Mouse (Mus musculus): ENCODE results near the gene Mthfs. TPM values are rescaled to one million over a fixed set of nuclear protein-coding genes. Genes with fewer than 3 reads are reported as not detected.
"Not testable (repeated sequence)": the region's sequence is repeated elsewhere in the genome, so short reads cannot be mapped to it uniquely, and the experiment has no call there.

The Mthfs gene
- total RNA-seq, 2 experiments from 2014 or later: 37.5 to 58.7 TPM

- DNase-seq (ENCODE audit: low spot score in 2 of 2): peak in 1 of 2 experiments; percentile 51
- peak; percentile 68 for TF ChIP-seq CTCF (conservative IDR thresholded peaks at IDR 0.05)
- no peak overlapping the region for H3K27ac ChIP-seq
- H3K4me3 ChIP-seq: no peak overlapping the region
These were observed 15.6 kb downstream of the Mthfs start for GRCm38 (mm10) chr9:89226071-89226470.

GRCm38 (mm10) chr9:89228122-89228521 is 17.6 kb downstream of the Mthfs start:
- no peak overlapping the region for H3K27ac ChIP-seq
- no peak for TF ChIP-seq CTCF (conservative IDR thresholded peaks at IDR 0.05)
- no peak for DNase-seq (ENCODE audit: low spot score in 2 of 2)
- H3K4me3 ChIP-seq: no peak overlapping the region

GRCm38 (mm10) chr9:89230897-89231497 is 20.5 kb downstream of the Mthfs start:
- peak; percentile 42 to 75 for DNase-seq (ENCODE audit: low spot score in 2 of 2)
- peak; percentile 70 for TF ChIP-seq CTCF (conservative IDR thresholded peaks at IDR 0.05)
- not testable (repeated sequence) for H3K4me3 ChIP-seq, H3K27ac ChIP-seq

- not testable (repeated sequence) for DNase-seq (ENCODE audit: low spot score in 2 of 2); H3K4me3 ChIP-seq
These were observed 26.7 kb downstream of the Mthfs start for GRCm38 (mm10) chr9:89237131-89237530.

GRCm38 (mm10) chr9:89238976-89239505 is 28.6 kb downstream of the Mthfs start:
- DNase-seq (ENCODE audit: low spot score in 2 of 2); H3K4me3 ChIP-seq; H3K27ac ChIP-seq: not testable (repeated sequence)

More at GRCm38 (mm10) chr9:89237131-89237530, 26.7 kb downstream of the Mthfs start:
- not testable (repeated sequence) for H3K27ac ChIP-seq

- H3K4me3 ChIP-seq; H3K27ac ChIP-seq; DNase-seq (ENCODE audit: low spot score in 2 of 2): not testable (repeated sequence)
These were observed 30.1 kb downstream of the Mthfs start for GRCm38 (mm10) chr9:89240516-89241019.

- TF ChIP-seq CTCF (conservative IDR thresholded peaks at IDR 0.05): no peak
- Histone ChIP-seq H3K27ac (no peak overlapping the region), H3K4me3 (no peak overlapping the region)
- DNase-seq (ENCODE audit: low spot score in 2 of 2): no peak
These were observed 42.9 kb downstream of the Mthfs start for GRCm38 (mm10) chr9:89253400-89253799.

GRCm38 (mm10) chr9:89256556-89257335 is 46.3 kb downstream of the Mthfs start:
- Histone ChIP-seq H3K4me3 (no peak overlapping the region), H3K27ac (no peak overlapping the region)
- TF ChIP-seq CTCF (conservative IDR thresholded peaks at IDR 0.05): no peak
- no peak for DNase-seq (ENCODE audit: low spot score in 2 of 2)

GRCm38 (mm10) chr9:89263968-89264367 is 53.5 kb downstream of the Mthfs start:
- H3K27ac ChIP-seq: no peak overlapping the region
- H3K4me3 ChIP-seq: no peak overlapping the region
- TF ChIP-seq CTCF (conservative IDR thresholded peaks at IDR 0.05): no peak
- no peak for DNase-seq (ENCODE audit: low spot score in 2 of 2)

- Histone ChIP-seq H3K4me3 (no peak overlapping the region), H3K27ac (no peak overlapping the region)
- no peak for TF ChIP-seq CTCF (conservative IDR thresholded peaks at IDR 0.05)
- DNase-seq (ENCODE audit: low spot score in 2 of 2): no peak
These were observed 54.1 kb downstream of the Mthfs start for GRCm38 (mm10) chr9:89264571-89264970.

GRCm38 (mm10) chr9:89267093-89267492 is 56.6 kb downstream of the Mthfs start:
- Histone ChIP-seq H3K4me3 (no peak overlapping the region), H3K27ac (no peak overlapping the region)
- no peak for DNase-seq (ENCODE audit: low spot score in 2 of 2)

GRCm38 (mm10) chr9:89267572-89267971 is 57.1 kb downstream of the Mthfs start:
- no peak for DNase-seq (ENCODE audit: low spot score in 2 of 2)
- no peak for TF ChIP-seq CTCF (conservative IDR thresholded peaks at IDR 0.05)
- Histone ChIP-seq H3K4me3 (no peak overlapping the region), H3K27ac (no peak overlapping the region)

More at GRCm38 (mm10) chr9:89267093-89267492, 56.6 kb downstream of the Mthfs start:
- no peak for TF ChIP-seq CTCF (conservative IDR thresholded peaks at IDR 0.05)

GRCm38 (mm10) chr9:89270376-89270775 is 59.9 kb downstream of the Mthfs start:
- DNase-seq (ENCODE audit: low spot score in 2 of 2): no peak
- Histone ChIP-seq H3K27ac (no peak overlapping the region), H3K4me3 (no peak overlapping the region)
- TF ChIP-seq CTCF (conservative IDR thresholded peaks at IDR 0.05): no peak

Data from layer of hippocampus, adult 2 months (tissue).